Mouse (Mus musculus) intestine, embryonic 16.5 days (tissue): ENCODE measurements around the gene Cdc34b. TPM values are rescaled to one million over a fixed set of nuclear protein-coding genes. Genes with fewer than 3 reads are reported as not detected.

ENCODE experiments used
- ATAC-seq: fragments of 200-750 bp; cut with Nextera tagmentation; 2 replicates; pipeline ENCODE4 v1.8.0; 2017; ENCODE audit warnings: moderate TSS enrichment, moderate library complexity
- H3K27ac ChIP-seq: fragments of 300-500 bp; sonication (generic); 2 replicates; pipeline ENCODE4 v1.5.1; 2014; ENCODE audit warnings: mild to moderate bottlenecking, low read length
- H3K27me3 ChIP-seq: fragments of 300-500 bp; sonication (generic); replicated peaks from 2 replicates; pipeline ENCODE4 v1.6.1; 2014; ENCODE audit warnings: low read length, control low read depth, mixed read lengths; ENCODE audit not compliant: control insufficient read depth, insufficient read depth
- H3K36me3 ChIP-seq: fragments of 300-500 bp; sonication (generic); 2 replicates; pipeline ENCODE4 v1.6.1; 2014; ENCODE audit warnings: low read length, control low read depth; ENCODE audit not compliant: control insufficient read depth, insufficient read depth
- H3K4me1 ChIP-seq: fragments of 300-500 bp; sonication (generic); 2 replicates; pipeline ENCODE4 v1.6.1; 2014; ENCODE audit warnings: low read length, control low read depth, mixed read lengths; ENCODE audit not compliant: control insufficient read depth, insufficient read depth
- H3K4me2 ChIP-seq: fragments of 300-500 bp; sonication (generic); 2 replicates; pipeline ENCODE4 v1.6.1; 2014; ENCODE audit warnings: low read depth, low read length, control low read depth
- H3K4me3 ChIP-seq: fragments of 300-500 bp; sonication (generic); 2 replicates; pipeline ENCODE4 v1.5.1; 2014; ENCODE audit warnings: mild to moderate bottlenecking, low read length
- H3K9ac ChIP-seq: fragments of 300-500 bp; sonication (generic); 2 replicates; pipeline ENCODE4 v1.6.1; 2014; ENCODE audit warnings: low read depth, low read length
- H3K9me3 ChIP-seq: fragments of 300-500 bp; sonication (generic); 2 replicates; pipeline ENCODE4 v1.6.1; 2016; ENCODE audit warnings: low read length, control low read depth; ENCODE audit not compliant: control insufficient read depth
- WGBS: fragments of 180-500 bp; shearing (Covaris S2); extraction: QIAGEN DNeasy Blood & Tissue Kit; methylation state at CpG from one replicate; pipeline ENCODE4 v1.1.7; 2014; 5-methylcytosine and 5-hydroxymethylcytosine counted together
- polyA plus RNA-seq: library from polyadenylated mRNA; unstranded; fragments of >200 nt; fragmentation: Nextera tagmentation; extraction: Ambion mirVana; gene quantifications from 2 replicates; pipeline ENCODE4 v1.2.1, GENCODE M21; 2015

Cdc34b gene
- polyA plus RNA-seq, 1 experiment from 2014 or later, result not detected

GRCm38 (mm10) chr11:94729565-94729964, 12.0 kb upstream of the Cdc34b start:
- 36% methylated on average over 4 of the region's 4 CpGs for WGBS
- H3K9me3 ChIP-seq, result no peaks in the 10 kb centered on the region
- H3K4me1 ChIP-seq, result no peaks in the 10 kb centered on the region; the same call in 1 of the 2 replicates
- ATAC-seq, result no peak
- no peak overlapping the region for H3K9ac ChIP-seq
- H3K27ac ChIP-seq, result no peak overlapping the region
- H3K36me3 ChIP-seq, result no peaks in the 10 kb centered on the region
- no peaks in the 10 kb centered on the region for H3K27me3 ChIP-seq
- H3K4me3 ChIP-seq, result no peak overlapping the region
- H3K4me2 ChIP-seq, result no peak overlapping the region

- 27% methylated on average over 5 of the region's 5 CpGs for WGBS
- no peaks in the 10 kb centered on the region for H3K36me3 ChIP-seq
- H3K27me3 ChIP-seq, result no peaks in the 10 kb centered on the region
- H3K9ac ChIP-seq, result no peak overlapping the region
- H3K4me2 ChIP-seq, result no peak overlapping the region
- no peak overlapping the region for H3K4me3 ChIP-seq
- no peak overlapping the region for H3K27ac ChIP-seq
- no peaks in the 10 kb centered on the region; the same call in 1 of the 2 replicates for H3K4me1 ChIP-seq
- 0 out of 2 replicates have a peak, but pooled peaks have one; percentile 33 for ATAC-seq
- H3K9me3 ChIP-seq, result no peaks in the 10 kb centered on the region
These were observed 11.3 kb upstream of the Cdc34b start for GRCm38 (mm10) chr11:94730261-94730660.

- Histone ChIP-seq H3K4me1 (peaks cover 5% of the 10 kb centered on the region; the same call in 1 of the 2 replicates), H3K27me3 (no peaks in the 10 kb centered on the region), H3K36me3 (no peaks in the 10 kb centered on the region), H3K27ac (no peak overlapping the region), H3K4me3 (no peak overlapping the region), H3K9me3 (no peaks in the 10 kb centered on the region), H3K4me2 (no peak overlapping the region), H3K9ac (no peak overlapping the region)
- WGBS, result 89% methylated on average over 12 of the region's 12 CpGs
- no peak for ATAC-seq
These were observed 10.4 kb upstream of the Cdc34b start for GRCm38 (mm10) chr11:94731229-94731628.

GRCm38 (mm10) chr11:94732773-94733172, 8.8 kb upstream of the Cdc34b start:
- peak overlapping the region; percentile 12; the same call in 1 of the 2 replicates for H3K9ac ChIP-seq
- H3K4me2 ChIP-seq, result 0 out of 2 replicates have a peak overlapping the region, but pooled peaks have one; percentile 17
- H3K4me1 ChIP-seq, result peaks cover 5% of the 10 kb centered on the region; the same call in 1 of the 2 replicates
- no peaks in the 10 kb centered on the region for H3K9me3 ChIP-seq
- H3K36me3 ChIP-seq, result no peaks in the 10 kb centered on the region
- no peaks in the 10 kb centered on the region for H3K27me3 ChIP-seq
- peak; percentile 87 for ATAC-seq
- no peak overlapping the region for H3K27ac ChIP-seq
- 30% methylated on average over 8 of the region's 8 CpGs for WGBS
- no peak overlapping the region for H3K4me3 ChIP-seq

GRCm38 (mm10) chr11:94735746-94736145, 5.8 kb upstream of the Cdc34b start:
- no peak overlapping the region for H3K9ac ChIP-seq
- WGBS, result 52% methylated on average over 2 of the region's 2 CpGs
- no peak overlapping the region for H3K27ac ChIP-seq
- no peak overlapping the region for H3K4me3 ChIP-seq
- H3K27me3 ChIP-seq, result no peaks in the 10 kb centered on the region
- 0 out of 2 replicates have a peak, but pooled peaks have one; percentile 46 for ATAC-seq
- no peak overlapping the region for H3K4me2 ChIP-seq
- H3K9me3 ChIP-seq, result no peaks in the 10 kb centered on the region
- peaks cover 5% of the 10 kb centered on the region; the same call in 1 of the 2 replicates for H3K4me1 ChIP-seq
- no peaks in the 10 kb centered on the region for H3K36me3 ChIP-seq

GRCm38 (mm10) chr11:94752946-94753713, 11.5 kb downstream of the Cdc34b start:
- Histone ChIP-seq H3K4me1 (0 out of 2 replicates have a peak, but pooled peaks cover 9% of the 10 kb centered on the region), H3K36me3 (no peaks in the 10 kb centered on the region), H3K27ac (peak overlapping the region; percentile 82), H3K27me3 (no peaks in the 10 kb centered on the region), H3K4me2 (peak overlapping the region; percentile 9; the same call in 1 of the 2 replicates), H3K9me3 (no peaks in the 10 kb centered on the region), H3K9ac (no peak overlapping the region), H3K4me3 (no peak overlapping the region)
- 37% methylated on average over 2 of the region's 2 CpGs for WGBS
- ATAC-seq, result peak; percentile 94

GRCm38 (mm10) chr11:94759916-94760315, 18.3 kb downstream of the Cdc34b start:
- Histone ChIP-seq H3K4me1 (peaks cover 3% of the 10 kb centered on the region; the same call in 1 of the 2 replicates), H3K27me3 (no peaks in the 10 kb centered on the region), H3K27ac (peak overlapping the region; percentile 78), H3K36me3 (no peaks in the 10 kb centered on the region), H3K9ac (peak overlapping the region; percentile 38; the same call in 1 of the 2 replicates), H3K4me3 (peak overlapping the region; percentile 25), H3K9me3 (no peaks in the 10 kb centered on the region), H3K4me2 (peak overlapping the region; percentile 23)
- ATAC-seq, result peak; percentile 45
- 68% methylated on average over 6 of the region's 6 CpGs for WGBS

- H3K4me3 ChIP-seq, result peak overlapping the region; percentile 25
- H3K9me3 ChIP-seq, result no peaks in the 10 kb centered on the region
- no peaks in the 10 kb centered on the region for H3K27me3 ChIP-seq
- H3K36me3 ChIP-seq, result no peaks in the 10 kb centered on the region
- H3K9ac ChIP-seq, result peak overlapping the region; percentile 38
- 51% methylated on average over 3 of the region's 3 CpGs for WGBS
- H3K4me1 ChIP-seq, result peaks cover 3% of the 10 kb centered on the region; the same call in 1 of the 2 replicates
- H3K4me2 ChIP-seq, result peak overlapping the region; percentile 23; the same call in 1 of the 2 replicates
- ATAC-seq, result peak; percentile 80
- H3K27ac ChIP-seq, result peak overlapping the region; percentile 78
These were observed 18.8 kb downstream of the Cdc34b start for GRCm38 (mm10) chr11:94760364-94760763.

- Histone ChIP-seq H3K4me1 (peaks cover 3% of the 10 kb centered on the region; the same call in 1 of the 2 replicates), H3K4me2 (peak overlapping the region; percentile 23; the same call in 1 of the 2 replicates), H3K9me3 (no peaks in the 10 kb centered on the region), H3K27ac (peak overlapping the region; percentile 78), H3K27me3 (no peaks in the 10 kb centered on the region), H3K9ac (peak overlapping the region; percentile 38), H3K36me3 (no peaks in the 10 kb centered on the region), H3K4me3 (peak overlapping the region; percentile 22)
- WGBS, result 80% methylated on average over 7 of the region's 7 CpGs
- ATAC-seq, result peak; percentile 73
These were observed 19.2 kb downstream of the Cdc34b start for GRCm38 (mm10) chr11:94760799-94761198.
